Mouse (Mus musculus): ENCODE results near the gene Cnnm4.
A peak's percentile ranks its signal among the peaks of the same experiment; 100 is the strongest.

GRCm38 (mm10) chr1:36501261-36501660, 29.8 kb downstream of the Cnnm4 start:
- TF ChIP-seq CTCF (IDR thresholded peaks at IDR 0.05; ENCODE audit: low read depth, low read length) (peak; percentile 81), POLR2A (IDR thresholded peaks at IDR 0.05; ENCODE audit: borderline replicate concordance, low read depth, low read length) (no peak)
